Mouse (Mus musculus) adrenal gland, postnatal 25 days (tissue): ENCODE data around the gene Cep170b. TPM values are rescaled to one million over a fixed set of nuclear protein-coding genes. Genes with fewer than 3 reads are reported as not detected.

ENCODE experiments used
- DNase-seq: peaks from one replicate; pipeline ENCODE4 v3.0.0; 2021; ENCODE audit warnings: mixed read lengths
- long read RNA-seq: library from polyadenylated mRNA; stranded (forward); transcript quantifications from one replicate; pipeline ENCODE4 v2.0.0, GENCODE M21; 2021
- total RNA-seq: library from RNA; stranded (reverse); gene quantifications from 2 replicates; pipeline ENCODE4 v1.2.3, GENCODE M21; 2021

The Cep170b gene
- 42.4 and 58.1 TPM in 2 replicates for total RNA-seq
- long read RNA-seq, partial matches to known transcripts: 10 of 31 reads
- long read RNA-seq, other reads (novel, unspliced or antisense): 20 of 31 reads

DNA sequence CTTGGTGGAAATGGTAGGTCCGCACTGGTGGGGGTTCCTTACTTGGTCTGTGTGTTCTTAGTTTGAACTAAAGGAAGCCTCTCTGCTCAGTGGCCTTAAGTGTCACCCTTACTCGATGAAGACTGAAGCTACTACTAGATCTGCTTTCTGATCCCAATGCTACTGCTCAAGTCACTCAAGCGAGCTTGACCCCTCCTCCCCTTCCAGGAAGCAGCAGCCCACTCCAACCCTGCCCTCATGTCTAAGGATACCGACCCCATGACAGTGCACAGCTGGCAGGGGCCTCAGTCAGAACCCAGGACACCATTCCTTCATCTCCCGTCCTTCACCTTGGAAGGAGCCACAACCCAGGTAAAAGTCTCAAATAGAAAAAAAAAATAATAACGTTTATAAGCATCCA lies at the start of gene Cep170b:
Gene Cep170b (plus strand): TSS at position 240 of the 400 bp plus-strand sequence.
- no peak for DNase-seq

GRCm38 (mm10) chr12:112670718-112671393 lies 49.4 kb upstream of the Cep170b start:
- peak; percentile 79 for DNase-seq

- no peak for DNase-seq
Observed at GRCm38 (mm10) chr12:112671891-112672290, 48.4 kb upstream of the Cep170b start.

GRCm38 (mm10) chr12:112672744-112673575 lies 47.3 kb upstream of the Cep170b start:
- DNase-seq: peak; percentile 60

- DNase-seq: peak; percentile 55
Observed at GRCm38 (mm10) chr12:112673576-112674091, 46.6 kb upstream of the Cep170b start.

GRCm38 (mm10) chr12:112674132-112675011 lies 45.9 kb upstream of the Cep170b start, which contains the start of gene Akt1:
Akt1 (minus strand) TSS chr12:112674884.
- DNase-seq: peak; percentile 76

DNA sequence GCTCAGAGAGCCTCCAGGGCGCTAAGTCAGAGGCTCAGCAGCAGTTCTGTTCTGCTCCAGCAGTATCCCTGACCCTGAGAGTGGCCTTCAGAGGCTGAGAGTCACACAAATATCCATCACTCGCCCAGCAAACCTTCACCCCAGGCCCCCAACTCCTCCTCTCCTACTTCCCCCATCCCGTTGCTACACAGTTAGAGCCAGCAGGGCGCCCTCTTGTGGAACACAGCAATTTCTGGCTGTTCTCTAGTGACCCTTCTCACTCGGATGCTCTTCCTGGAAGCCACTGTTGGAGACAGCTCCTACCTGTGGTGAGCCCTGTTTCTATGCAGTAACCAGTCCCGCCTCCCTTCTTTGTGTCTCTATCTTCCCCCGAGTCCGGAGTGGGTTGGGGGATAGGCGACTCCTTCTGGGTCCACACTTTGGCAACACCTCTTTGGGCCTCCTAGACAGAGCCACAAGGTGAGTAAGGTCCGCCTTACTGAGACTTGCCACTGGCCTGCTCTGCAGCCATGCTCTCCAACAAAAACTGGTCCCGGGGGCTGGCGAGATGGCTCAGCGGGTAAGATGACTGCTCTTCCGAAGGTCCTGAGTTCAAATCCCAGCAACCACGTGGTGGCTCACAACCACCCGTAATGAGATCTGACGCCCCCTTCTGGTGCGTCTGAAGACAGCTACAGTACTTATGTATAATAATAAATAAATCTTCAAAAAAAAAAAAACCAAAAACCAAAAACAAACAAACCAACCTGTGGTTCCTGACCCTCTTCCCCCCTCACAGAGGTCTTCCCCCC lies 44.8 kb upstream of the Cep170b start:
- peak; percentile 86 for DNase-seq

DNA sequence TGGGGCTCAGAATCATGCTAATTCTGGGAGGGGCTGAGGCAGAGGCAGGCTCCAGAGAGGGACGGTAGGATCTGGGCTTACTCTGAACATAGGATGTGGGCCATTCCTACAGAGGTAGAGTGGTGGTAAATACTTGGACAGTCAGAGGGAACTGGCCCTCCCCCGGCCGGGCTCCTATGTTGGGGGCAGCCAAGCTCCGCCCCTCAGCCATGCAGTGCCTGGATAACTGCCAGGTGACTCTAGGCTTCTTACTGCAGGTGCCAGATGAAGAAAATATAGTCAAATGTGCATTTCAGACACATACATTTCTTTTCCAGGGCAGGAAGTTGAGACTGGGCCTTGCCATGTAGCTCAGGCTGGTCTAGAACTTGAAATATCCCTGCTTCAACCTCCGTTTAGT lies 43.2 kb upstream of the Cep170b start:
- DNase-seq: peak; percentile 65

DNA sequence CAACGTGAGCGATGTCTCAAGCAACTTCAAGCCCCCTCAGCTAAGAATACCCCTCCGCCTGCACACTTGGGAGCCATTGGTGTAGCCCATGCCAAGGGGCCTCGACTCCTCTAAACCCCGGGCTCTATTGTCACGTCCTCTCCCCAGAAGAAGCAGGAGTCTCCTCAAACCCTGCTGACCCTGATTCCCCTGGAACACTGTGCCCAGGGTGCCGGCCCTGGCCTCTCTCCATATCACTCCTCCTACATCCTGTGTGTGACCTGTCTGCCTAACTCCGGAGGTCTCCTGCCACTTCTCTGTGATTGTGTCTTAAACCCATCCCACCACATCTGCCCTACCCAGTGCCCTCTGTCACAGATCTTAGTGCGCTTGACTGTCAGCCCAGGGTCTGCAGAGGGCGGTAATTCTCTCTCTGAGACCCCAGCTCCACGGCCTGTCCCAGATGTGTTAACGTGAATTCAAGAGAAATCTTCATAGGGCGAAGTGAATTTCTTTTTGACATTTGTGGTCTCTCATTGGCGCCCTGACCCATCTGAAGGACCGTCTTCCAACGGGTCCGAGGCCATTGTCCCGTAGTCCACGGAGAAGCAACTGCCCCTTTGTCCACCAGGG lies 42.2 kb upstream of the Cep170b start:
- DNase-seq: no peak

DNA sequence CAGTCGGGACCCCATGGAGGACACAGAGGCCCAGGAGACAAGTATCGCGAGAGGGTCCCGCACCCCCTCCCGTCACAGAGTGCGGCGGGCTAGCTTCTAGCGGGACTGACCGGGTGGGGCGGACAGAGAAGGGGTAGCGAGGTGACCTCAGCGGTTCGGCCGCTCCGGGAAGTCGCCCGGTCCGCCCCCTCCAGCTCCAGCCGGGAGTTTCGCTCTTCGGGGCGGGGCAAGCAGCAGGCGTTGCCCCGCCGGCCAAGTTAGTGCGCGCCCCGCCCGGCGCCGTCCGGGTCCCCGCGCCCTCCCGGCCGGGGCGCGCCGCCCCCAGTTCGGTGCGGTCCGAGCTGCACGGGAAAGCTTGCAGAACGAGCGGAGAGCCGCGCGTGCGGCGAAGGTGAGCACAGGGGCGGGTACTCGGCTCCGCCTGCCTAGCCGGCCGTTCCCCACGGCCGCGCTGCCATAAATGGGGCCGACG lies 41.7 kb upstream of the Cep170b start, which contains the start of gene Zbtb42:
Gene Zbtb42 (plus strand): TSS at position 274 of the 472 bp plus-strand sequence.
- peak; percentile 75 for DNase-seq

- peak; percentile 47 for DNase-seq
Observed at GRCm38 (mm10) chr12:112679027-112679996, 40.9 kb upstream of the Cep170b start.

DNA sequence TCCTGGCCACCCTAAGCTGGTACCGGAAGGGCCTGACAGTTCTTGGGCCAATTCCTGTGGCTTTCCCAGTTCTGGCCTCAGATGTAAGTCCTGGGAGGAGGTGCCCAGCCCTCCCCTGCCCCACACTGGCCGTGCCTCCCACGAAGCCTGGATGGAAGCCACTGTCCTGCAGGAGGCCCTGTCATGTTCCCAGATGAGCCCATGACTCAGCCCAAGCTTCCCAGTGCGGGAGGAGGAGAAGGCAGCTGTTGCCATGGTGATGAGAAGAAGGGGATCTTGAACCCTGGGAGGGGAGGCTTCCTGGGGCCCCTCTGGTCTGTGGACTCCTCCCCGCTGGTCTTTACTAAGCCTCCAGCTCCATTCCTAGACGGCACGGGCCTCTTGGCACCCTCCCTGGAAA lies 36.9 kb upstream of the Cep170b start:
- no peak for DNase-seq

DNA sequence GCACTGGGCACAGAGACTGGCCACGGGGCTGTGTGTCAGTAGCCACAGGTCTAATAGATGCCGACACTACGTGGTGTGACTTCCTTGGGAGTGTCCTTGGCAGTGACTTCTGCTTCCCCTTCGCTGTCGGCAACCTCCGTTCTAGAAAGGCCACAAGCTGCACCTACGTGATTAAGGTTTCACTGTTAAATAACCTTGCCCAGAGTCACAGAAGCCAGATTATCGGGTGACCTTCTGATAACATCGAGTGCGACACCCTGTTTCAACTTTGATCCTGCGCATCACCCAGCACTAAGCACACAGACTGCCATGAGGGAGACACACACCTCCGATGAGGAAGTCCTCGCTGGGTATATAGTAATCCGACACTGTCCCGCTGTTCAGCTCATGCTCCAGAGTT lies 31.8 kb upstream of the Cep170b start:
- DNase-seq: no peak

- peak; percentile 96 for DNase-seq
Observed at GRCm38 (mm10) chr12:112693185-112694126, 26.8 kb upstream of the Cep170b start.

DNA sequence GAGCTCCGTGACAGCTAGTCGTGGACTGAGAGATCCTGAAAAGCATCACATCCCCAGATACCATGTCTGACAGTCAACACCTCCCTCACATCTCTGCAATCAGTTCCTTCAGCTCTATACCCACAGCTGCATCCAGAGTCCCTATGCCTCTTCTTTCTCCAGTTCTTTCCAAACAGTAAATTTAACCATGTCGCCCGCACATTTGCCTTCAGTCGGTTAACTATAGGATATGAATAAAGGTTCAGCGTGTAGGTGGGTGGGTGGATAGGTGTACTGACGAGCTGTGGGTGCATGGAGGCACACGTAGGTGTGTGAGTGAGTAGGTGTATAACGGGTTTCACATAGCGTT lies 26.2 kb upstream of the Cep170b start:
- no peak for DNase-seq

DNA sequence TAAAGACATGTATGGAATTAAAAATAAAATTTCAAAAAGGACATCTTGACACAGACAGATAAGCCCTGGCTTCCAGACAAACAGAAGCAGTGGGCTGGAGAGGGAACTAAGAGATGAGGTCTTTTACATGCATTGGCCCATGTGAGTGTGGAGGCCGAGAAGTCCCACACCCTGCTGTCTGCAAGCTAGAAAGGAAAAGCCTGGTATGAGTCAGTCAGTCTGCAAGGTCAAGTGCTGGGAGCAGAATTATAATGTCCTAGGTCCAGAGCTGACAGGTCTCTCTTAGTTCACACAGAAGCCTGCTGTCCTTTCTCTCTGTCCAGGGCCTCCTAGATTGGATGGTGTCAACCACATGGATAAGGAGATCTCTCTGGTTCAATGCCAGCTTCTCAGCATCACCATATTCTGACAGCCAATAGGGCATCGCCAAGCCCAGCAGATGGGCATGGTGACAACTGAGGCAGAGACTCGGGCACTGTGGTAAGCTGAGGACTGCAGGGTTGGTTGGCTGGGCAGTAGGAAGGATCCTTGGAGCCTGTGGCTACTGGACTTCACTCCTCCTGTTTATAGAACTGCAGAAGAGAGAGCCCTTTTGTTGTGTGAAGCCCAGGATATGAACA lies 23.3 kb upstream of the Cep170b start:
- no peak for DNase-seq

- DNase-seq: no peak
Observed at GRCm38 (mm10) chr12:112700522-112700921, 19.7 kb upstream of the Cep170b start.
